Mouse (Mus musculus) layer of hippocampus, postnatal 25 days (tissue): ENCODE results near the gene Chrm1. TPM values are rescaled to one million over a fixed set of nuclear protein-coding genes. Genes with fewer than 3 reads are reported as not detected.
A peak's percentile ranks its signal among the peaks of the same experiment; 100 is the strongest.
"Not testable (repeated sequence)": the region's sequence is repeated elsewhere in the genome, so short reads cannot be mapped to it uniquely, and the experiment has no call there.

Experiments
- DNase-seq, 2 experiments: peaks; one replicate each; pipeline ENCODE4 v3.0.0; 2022; ENCODE audit warnings: mixed read lengths in 2 of 2, low spot score in 1 of 2; ENCODE audit errors: extremely low spot score in 1 of 2
- total RNA-seq, 2 experiments: library from RNA; stranded (reverse); gene quantifications; 2 replicates each; pipeline ENCODE4 v1.2.3; 2021

The Chrm1 gene
- total RNA-seq, 2 experiments from 2014 or later = 188 to 200 TPM

DNA sequence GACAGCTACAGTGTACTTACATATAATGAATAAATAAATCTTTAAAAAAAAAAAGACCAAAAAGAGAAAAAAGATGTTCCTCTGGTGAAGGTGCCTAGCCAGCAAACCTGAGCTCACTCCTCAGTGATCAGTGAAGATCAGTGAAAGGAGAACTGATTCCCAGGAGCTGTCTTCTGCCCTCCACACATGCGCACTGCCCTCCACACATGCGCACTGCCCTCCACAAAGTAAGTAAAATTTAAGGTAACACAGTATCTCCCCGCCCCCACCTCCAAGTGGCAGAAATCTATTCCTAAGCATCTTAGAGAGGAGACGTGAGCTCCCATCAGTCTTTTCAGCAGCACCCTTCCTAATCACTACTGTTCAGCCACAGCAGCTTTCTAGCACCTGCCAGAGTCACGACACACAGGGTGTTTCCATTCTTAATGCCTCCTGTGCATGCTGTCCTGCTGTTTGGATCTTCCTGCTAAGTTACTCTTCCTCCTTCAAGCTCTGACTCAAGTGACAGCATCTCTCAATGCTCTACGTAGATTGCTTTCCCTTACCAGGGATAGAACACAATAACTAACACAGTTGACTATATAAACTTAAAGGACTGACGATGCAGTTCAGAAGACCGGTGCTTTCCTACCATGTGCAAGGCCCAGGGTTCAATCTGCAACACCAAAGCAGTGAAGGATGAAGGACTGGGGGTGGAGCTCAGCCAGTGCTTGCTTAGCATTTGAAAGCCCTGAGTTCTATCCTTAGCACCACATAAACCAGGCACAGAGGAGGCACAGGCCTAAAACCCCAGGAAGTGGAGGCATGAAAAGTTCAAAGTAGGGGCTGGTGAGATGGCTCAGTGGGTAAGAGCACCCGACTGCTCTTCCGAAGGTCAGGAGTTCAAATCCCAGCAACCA is 52.5 kb downstream of the Chrm1 start:
- no peak for DNase-seq

- DNase-seq = no peak
These were observed 53.3 kb downstream of the Chrm1 start for GRCm38 (mm10) chr19:8716767-8717475.

GRCm38 (mm10) chr19:8718357-8718756 is 54.8 kb downstream of the Chrm1 start:
- peak in 1 of 2 experiments; percentile 31 for DNase-seq

GRCm38 (mm10) chr19:8719037-8719436 is 55.4 kb downstream of the Chrm1 start:
- not testable (repeated sequence) for DNase-seq

GRCm38 (mm10) chr19:8721378-8721777 is 57.8 kb downstream of the Chrm1 start:
- DNase-seq = no peak

GRCm38 (mm10) chr19:8722021-8722420 is 58.4 kb downstream of the Chrm1 start:
- no peak for DNase-seq

DNA sequence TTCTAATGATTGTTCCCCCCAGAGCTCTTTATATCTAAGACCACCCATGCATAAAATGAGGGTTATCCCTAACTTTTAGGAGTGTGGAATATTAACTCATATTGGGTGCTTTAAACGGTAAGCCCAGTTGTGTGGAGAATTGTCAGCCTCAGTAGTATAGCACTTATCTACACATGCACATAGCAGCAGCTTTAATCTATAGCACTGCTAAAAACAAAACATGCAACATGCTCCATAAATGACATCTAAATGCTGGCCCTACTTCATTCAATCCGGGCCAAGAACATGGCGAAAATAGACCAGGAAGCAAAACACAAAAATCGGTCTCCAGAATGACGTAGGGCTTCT is 58.9 kb downstream of the Chrm1 start:
- no peak for DNase-seq

DNA sequence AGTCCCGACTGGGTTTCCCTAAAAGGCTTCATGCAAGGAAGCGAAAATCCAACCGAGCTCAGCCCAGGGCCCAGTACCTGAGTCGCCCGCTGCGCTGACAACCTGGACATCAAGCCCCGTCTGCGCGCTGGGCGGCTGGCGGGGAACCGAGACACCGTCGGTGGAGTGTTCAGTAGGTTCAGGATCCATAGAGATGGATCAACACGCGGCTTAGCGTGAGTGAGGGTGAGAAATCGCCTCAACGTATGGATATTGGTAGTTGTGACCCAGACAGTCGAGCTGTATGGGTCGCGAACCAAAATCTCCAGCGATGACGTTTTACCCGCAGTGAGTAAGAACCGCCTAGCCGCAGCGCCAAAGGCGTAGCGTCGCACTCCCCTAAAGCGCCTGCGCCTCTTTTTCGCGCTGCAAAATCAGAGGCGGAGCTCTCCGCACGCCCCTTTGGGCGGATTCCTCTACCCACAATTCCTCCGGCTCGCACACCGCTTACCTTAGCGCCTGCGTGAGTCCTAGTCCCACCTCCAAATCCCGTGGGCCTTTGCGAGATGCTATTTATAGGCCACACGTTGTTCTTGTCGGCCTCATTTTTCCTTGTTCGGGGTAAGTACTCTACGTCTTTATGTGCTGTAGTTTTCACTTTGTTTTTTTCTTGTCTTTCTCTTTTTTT is 59.5 kb downstream of the Chrm1 start, which contains the start of gene Slc3a2:
TSS of gene Slc3a2 (minus strand) at position 463 of the 667 bp plus-strand sequence.
- DNase-seq = peak; percentile 77 to 79

DNA sequence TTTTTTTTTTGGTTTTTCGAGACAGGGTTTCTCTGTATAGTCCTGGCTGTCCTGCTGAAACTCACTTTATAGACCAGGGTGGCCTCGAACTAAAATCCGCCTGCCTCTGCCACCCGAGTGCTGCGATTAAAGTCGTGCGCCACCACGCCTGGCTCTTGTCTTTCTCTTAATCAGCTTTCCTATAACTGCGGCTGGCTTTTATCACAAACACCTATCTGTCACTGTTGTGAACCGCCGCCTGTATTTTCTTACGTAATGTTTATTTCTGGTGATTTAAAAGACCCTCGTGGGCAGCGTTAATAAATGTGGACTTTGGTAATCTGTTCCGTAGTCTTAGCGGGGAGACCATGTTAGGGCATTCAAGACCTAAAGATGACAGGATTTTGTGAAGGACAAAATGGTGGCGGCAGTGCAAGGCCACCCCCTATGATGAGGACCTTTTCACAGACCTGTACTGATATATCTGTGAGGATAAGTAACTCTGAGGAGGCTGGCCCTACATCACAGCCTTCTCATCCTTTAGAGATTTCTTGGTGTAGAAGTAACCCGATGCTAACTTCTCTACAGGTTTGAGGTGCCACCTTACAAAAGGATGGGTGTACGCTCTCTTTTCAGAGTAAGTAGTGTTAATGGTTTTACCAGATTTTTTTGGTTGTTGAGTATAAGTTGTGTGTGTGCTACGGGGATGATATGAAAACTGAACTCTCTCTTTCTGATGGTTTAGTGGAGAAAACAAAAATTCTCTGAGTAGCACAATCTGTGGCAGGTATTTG is 60.2 kb downstream of the Chrm1 start:
- DNase-seq = no peak

DNA sequence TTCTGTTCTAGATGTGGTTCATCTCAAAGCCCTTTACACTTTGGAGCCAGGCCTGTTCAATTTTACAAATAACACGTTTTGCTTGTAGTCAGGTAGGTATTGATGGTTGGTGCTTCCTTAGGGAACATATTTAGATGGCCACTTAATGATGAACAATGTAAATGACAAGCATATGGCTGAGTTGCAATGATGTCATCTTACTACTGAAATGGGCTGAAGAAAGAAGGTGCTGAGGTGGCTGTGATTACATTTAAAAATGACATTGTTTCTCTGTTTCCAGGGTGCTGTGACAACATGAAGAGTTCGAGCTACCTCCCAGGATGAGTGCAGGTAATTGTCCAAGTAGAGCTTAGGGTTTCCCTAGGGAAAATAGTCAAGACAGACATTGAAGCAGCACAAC is 60.8 kb downstream of the Chrm1 start:
- no peak for DNase-seq

- no peak for DNase-seq
These were observed 61.6 kb downstream of the Chrm1 start for GRCm38 (mm10) chr19:8725081-8725613.

GRCm38 (mm10) chr19:8726609-8727390 is 63.2 kb downstream of the Chrm1 start:
- DNase-seq = no peak

DNA sequence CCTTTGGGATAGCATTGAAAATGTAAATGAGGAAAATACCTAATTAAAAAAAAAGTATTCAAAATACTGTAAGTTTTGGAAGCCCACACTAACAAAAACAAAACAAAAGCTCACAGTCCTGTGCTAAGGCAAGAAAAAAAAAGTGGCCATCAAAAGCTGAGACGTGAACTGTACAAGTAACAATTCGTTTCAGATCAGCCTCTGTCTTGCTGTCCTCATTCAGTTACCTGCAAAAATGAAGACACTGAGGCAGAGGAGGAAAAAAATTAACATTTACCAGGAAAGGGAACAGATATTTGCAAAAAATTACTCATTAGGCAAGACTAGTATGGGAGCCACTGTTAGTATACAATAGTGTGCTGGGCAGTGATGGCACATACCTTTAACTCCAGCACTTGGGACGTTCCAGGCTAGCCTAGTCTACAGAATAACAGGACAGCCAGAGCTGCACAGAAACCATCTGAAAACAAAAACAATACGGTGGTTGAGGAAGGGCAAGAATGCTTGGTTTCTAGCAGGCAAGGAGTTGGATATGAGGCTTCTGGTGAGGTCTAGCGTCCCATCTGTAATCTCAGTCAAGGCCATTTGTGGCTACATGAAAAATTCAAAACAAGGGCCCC is 64.0 kb downstream of the Chrm1 start:
- DNase-seq = no peak

DNA sequence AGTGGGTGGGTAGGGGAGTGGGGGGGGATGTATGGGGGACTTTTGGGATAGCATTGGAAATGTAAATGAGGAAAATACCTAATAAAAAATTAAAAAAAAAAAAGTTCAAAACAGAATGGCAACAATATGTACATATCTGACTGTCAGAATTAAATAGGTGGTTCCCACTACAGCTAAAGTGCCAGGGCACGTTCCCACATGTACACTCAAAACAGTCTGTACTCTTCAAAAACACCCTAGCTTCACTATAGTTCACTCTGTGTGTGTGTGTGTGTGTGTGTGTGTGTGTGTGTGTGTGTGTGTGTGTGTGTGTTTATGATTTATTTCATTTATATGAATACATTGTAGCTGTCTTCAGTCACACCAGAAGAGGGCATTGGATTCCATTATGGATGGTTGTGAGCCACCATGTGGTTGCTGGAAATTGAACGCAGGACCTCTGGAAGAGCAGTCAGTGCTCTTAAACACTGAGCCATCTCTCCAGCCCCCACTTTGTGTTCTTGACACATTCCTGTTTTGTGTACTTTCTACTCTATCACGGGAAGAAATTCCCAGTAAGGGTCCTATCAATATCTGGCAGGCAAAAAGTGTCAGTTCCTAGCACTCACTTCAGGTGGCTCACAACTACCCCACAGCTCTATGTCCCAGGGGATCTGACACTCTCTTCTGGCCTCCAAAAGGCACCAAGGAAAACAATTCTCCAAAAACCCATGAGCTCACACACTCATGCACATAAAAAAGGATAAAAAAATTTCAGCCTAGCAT is 64.9 kb downstream of the Chrm1 start:
- DNase-seq = not testable (repeated sequence)
